Mouse (Mus musculus) spleen, embryonic (tissue): ENCODE results near the gene Plekhm1.

Source experiments
- CTCF ChIA-PET: fragments of 350-600 bp; sonication (Branson Sonifier 250); formaldehyde crosslinking; loops from one replicate; lab custom pipeline; 2022; lab: Charles Lee

Plekhm1 gene

DNA sequence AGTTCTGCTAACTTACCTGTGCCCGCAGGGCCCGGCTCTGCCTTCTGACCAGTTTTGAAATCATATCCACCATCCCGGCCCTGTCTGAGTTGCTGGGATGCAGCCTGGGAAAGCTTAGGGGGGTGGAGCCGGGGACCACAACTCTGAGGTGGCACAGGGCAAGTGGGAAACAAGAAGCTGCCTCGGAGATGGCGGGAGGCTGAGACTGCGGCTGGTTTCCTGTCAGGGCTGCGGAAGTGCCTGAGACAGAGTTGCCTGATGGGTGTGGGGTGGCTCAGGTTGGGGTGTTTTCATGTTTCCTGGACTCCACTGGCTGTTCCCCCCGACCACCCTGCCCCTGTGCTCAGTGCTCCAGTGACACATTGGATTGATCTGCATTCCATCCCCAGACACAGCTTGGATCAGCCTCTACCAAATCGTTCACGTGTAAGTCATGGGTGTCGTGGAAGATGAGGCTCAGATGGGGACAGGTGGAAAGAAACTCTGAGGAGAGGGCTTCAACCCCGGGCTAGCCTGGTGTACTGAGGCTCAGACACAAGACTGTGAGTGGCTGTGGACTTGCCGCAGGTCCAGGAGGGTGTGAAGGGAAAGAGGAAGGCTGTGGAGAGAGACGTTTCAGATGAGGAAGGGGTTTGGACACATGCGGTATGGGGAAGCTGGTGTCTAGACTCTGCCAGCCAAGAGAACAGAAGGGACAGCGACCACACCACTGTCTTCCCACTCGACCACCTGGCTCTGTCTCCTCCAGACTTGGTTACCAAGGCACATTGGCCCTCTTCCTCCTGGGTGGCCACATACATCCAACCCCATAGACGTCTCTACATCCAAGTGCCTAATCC is 67.8 kb downstream of the Plekhm1 start:
- CTCF ChIA-PET, result no interaction called here

DNA sequence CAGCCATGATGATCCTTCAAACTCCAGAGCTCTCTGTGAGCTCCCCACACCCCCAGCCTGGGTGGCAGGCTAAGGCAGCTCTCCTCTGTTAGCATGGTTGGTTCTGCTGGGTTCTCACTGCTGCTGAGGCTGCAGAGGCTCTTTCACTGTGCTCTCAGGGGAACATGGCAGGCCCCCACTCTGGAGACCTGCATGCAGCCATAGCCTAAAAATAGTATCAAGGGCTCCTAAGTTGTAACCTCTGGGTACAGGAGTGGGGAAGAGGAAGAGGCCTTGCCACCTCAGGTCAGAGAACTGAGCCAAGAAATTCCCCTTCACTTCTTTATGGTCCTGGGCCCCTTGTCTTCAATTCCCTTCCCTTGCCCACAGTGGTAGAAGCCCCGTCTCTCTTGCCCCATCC is 68.6 kb downstream of the Plekhm1 start:
- CTCF ChIA-PET, result interaction anchor here (0.7 kb wide), 1 partner anchor 16 kb away, joined by 6 read pairs; no protein-coding TSS in a partner anchor

- CTCF ChIA-PET, result interaction anchor here (0.6 to 1.1 kb wide), 2 partner anchors 10 to 467 kb away, joined by 3 read pairs; no protein-coding TSS in a partner anchor
Observed at GRCm38 (mm10) chr11:103343063-103343462, 69.4 kb downstream of the Plekhm1 start.

DNA sequence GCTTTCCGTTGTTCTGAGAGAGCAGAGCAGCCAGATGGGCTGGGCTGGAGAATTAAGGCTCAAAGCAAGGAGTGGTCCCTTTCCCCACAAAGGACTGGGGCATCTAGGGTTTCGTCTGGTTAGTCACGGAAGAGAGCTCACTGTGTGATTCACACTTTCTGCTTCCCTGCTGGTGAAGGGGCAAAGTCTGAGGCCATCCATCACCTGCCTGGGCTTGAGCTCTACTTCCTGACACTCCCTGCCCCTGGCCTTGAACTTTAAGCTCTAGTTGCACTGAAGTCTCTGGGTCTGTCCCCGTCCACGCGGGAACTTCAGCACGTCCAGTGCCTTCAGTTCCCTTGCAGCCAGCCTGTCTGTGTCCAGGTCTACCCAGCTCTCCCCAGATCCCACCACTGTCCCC is 71.8 kb downstream of the Plekhm1 start:
- CTCF ChIA-PET, result interaction anchor here (1.0 kb wide), 1 partner anchor 9 kb away, joined by 3 read pairs; no protein-coding TSS in a partner anchor

- CTCF ChIA-PET, result interaction anchor here (1.0 kb wide), 1 partner anchor 8 kb away, joined by 3 read pairs; no protein-coding TSS in a partner anchor
Observed at GRCm38 (mm10) chr11:103340130-103340529, 72.4 kb downstream of the Plekhm1 start.

DNA sequence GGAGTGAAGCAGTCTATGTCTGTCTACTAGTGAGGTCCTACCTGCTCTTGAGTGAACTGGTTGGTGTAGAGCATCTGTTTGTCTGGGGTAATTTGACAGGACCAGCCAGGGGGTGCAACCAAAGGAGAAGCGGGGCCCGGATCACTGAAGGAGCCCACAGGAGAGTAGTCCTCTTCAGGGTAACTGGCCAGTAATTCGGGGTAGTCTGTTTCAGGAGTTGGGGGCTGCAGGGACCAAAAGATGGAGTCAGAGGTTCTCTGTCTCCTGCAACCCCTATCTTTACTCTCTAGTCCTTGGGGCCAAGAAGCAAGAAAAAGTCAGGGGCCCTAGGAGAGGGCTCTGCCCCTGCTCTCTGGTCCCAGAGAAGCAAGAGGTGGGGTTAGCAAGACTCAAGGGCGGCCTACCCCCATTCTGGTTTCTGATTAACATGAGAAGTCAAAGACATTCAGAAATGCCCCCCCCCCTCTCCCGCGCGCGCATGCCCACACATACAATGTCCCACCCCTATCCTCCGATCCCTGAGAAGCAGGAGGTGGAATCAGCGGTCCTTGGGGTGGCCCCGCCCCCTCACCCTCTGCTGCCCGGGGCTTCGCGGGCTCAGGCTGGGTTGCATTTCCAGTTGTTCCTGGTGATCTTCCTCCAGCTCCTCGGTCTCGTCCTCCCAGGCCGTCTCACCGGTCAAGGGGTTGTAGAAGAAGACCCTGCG is 72.9 kb downstream of the Plekhm1 start:
- CTCF ChIA-PET, result no interaction called here

DNA sequence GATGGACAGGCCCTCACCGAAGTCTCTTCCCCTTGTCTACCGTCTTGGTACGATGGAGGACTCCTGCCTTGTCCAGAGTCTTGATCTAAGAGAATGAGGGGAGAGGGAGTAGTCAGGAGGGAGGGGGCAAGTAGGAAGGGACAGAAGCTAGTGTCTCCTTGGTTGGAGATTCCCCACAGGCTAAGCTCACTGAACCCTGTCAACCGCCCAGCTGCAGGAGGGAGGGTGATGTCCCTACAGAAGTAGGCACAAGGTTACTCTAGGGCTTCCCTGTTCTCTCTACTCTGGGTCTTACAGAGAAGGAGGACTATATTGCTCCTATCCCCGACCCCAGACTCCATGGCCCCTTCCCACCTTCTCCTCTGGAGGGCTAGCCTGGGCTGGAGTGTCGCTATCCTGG is 73.8 kb downstream of the Plekhm1 start:
- CTCF ChIA-PET, result no interaction called here

DNA sequence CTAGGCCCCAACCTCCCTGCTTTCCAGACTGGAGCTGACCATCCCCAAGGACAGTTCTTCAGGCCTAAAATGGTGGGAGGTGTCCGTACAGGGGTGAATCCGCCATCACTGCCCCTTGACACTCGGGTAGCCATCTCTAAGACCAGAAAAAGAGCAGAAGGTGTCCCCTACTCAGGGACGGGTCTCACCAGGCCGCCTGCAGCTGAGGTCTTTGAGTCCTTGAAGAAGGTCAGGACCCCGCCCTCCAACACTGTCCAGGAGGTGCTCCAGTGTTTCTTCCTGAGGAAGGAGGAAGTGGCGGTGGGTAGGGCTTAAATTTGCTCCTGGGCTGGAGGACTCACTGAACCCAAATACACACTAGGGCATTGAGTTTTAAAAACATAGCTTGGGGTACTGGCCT is 74.4 kb downstream of the Plekhm1 start:
- CTCF ChIA-PET, result no interaction called here

GRCm38 (mm10) chr11:103337180-103337579 is 75.3 kb downstream of the Plekhm1 start:
- CTCF ChIA-PET, result no interaction called here

DNA sequence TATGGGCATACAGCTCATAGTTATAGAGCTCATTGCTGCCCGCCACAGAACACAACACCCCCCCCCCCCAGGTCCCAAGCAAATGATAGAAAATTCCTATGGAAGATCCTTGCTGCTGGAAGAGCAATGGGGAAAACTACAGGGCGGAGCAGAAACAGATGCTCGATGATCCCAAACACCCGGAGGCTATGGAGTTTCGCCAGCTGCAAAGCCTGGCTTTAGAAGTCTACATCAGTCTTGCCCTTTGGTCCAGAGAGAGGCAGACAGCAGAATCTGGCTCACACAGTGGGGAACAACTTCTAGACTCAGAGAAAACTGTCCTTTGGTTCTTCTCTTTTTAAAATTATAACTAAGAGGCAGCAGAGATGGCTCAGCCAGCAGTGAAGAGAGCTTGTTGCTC is 76.9 kb downstream of the Plekhm1 start:
- CTCF ChIA-PET, result interaction anchor here (0.6 kb wide), 1 partner anchor 204 kb away, joined by 4 read pairs; no protein-coding TSS in a partner anchor

DNA sequence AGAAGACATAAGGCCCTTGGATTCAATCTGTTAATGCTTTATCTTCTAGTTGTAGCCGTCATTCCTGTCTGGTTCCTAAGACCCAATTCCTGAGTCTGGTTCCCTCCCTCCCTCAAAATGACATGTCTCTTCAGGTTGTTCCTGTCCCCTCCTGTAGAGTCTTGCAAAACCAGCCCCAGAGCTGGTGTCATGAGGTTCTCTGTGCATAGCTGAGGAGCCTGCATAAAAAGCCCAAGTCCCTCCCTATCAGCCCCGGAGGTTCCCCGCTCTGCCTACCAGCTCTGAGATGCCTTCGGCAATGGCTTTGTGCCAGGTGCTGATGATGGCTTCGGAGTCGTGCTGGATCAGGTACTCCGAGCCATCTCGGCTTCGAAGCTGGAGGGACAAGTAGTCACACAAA is 77.6 kb downstream of the Plekhm1 start:
- CTCF ChIA-PET, result interaction anchor here (0.6 to 0.7 kb wide), 2 partner anchors 11 to 203 kb away, joined by 4 read pairs; no protein-coding TSS in a partner anchor

DNA sequence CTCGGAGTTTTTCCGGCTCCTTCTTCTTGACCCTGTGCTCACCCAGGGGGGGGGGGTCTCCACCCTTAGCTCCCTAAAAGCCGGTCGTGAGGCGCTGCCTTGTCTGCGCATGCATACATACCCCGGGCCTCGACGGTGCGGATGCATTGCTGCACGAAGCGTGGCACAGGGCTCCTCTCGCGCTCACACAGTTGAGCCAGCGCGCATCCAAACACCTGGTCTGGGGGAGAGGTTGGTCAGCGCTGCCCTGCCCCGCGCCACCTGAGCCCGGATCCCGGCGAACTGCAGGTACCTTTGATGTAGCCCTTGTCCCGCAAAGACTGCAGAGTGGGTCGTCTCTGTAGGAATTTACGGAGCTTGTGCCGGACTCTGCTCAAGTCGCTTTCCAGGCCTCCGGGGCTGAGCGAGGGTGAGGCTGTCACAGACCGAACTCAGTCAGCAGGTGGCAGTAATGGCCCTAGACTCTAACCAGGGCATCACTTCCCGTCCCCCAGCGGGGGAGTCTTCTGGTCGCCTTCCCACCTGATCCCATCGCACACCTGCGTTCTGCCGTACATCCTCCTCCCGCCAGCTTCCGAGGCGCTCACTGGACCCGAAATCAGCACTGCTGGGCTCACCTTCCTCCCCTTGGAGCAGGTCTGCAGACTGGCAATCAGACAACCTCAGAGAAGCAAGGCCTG is 78.6 kb downstream of the Plekhm1 start:
- CTCF ChIA-PET, result interaction anchor here (0.6 to 1.4 kb wide), 3 partner anchors 9 to 291 kb away, joined by 3 read pairs; no protein-coding TSS in a partner anchor

DNA sequence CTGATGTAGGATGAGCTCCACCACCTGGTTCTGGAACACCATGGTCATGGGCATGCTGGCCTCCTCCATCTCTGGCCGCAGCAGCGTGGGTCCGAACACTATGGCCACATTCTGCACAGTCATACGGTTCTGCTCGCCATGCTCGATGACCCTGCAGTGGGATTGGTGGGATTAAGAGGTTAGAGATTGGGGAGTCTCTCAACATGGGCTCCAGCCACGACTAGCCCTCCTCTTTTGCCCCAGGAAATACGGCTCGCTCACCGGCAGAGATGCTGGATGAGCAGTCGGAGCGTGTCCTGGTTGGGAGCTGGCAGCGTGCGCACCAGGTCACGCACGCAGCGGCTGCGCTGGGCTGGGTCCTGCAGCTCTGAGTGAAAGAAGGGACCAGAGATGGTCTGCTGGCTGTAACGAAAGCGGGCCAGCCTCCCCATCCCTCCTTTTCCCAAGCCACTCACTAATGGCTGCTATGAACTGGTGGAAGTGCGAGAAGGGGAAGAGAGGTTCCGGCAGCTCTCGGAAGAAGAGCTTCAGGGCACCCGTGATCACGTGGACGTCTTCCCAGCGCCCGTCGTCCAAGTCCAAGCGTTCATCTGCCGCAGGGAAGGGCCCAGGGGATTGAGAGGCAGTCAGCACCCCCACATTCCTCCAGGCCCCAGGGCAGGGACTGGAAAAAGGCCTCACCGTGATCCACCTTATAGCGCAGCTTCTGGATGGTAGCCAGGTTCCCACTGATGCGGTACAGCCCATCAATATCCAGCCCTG is 79.4 kb downstream of the Plekhm1 start:
- CTCF ChIA-PET, result interaction anchor here (0.6 to 1.4 kb wide), 5 partner anchors 9 to 290 kb away, joined by 3 to 4 read pairs (median 3); no protein-coding TSS in a partner anchor

- CTCF ChIA-PET, result interaction anchor here (0.5 to 1.4 kb wide), 5 partner anchors 8 to 365 kb away, joined by 3 to 5 read pairs (median 3); no protein-coding TSS in a partner anchor
Observed at GRCm38 (mm10) chr11:103332186-103332889, 80.1 kb downstream of the Plekhm1 start.

DNA sequence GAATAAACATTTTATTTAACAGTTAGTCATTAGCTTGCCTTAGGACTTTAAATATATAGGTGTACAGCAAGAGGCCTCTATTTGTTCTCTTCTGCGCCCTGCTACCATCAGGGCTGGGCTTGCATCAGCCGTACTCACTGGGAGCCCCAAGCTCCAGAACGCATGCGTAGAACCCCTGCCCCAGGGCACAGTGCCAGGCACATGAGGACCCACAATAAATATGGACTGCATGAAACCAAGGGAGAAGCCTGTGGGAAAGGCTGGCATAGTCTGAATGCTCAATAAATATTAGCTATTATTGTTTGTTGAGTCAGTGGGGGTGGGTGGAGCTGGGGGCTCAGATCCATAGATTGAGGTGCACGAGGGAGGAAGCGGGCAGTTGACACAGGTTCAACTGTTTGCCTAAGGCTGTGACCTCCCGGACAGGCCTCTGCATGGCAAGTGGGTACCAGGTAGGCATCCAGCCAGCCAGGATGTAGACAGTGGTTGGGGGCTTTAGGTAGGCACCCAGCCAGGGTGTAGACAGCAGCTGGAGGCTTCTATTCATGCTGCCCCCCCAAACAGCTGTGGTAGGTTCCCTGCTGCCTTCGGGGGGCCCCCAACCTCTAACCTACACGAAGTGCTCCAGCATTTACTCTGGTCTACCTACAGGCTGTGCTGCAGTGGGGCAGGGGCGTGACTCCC is 80.8 kb downstream of the Plekhm1 start:
- CTCF ChIA-PET, result interaction anchor here (0.5 to 1.3 kb wide), 5 partner anchors 9 to 876 kb away, joined by 3 to 6 read pairs (median 4); no protein-coding TSS in a partner anchor

GRCm38 (mm10) chr11:103330651-103331319 is 81.7 kb downstream of the Plekhm1 start:
- CTCF ChIA-PET, result interaction anchor here (0.6 to 0.7 kb wide), 2 partner anchors 65 to 875 kb away, joined by 6 to 10 read pairs; no protein-coding TSS in a partner anchor

- CTCF ChIA-PET, result no interaction called here
Observed at GRCm38 (mm10) chr11:103326950-103327349, 85.5 kb downstream of the Plekhm1 start.

- CTCF ChIA-PET, result interaction anchor here (0.6 to 0.9 kb wide), 3 partner anchors 92 to 371 kb away, joined by 3 read pairs; no protein-coding TSS in a partner anchor
Observed at GRCm38 (mm10) chr11:103325172-103325571, 87.3 kb downstream of the Plekhm1 start.
